ENCODE assay signal across 15 mouse cellular contexts in genomic region chr2:51941832-51942231, GRCm38 (mm10).
"Had no signal": no experiment of that assay in that cellular context is flagged by ENCODE, and none has a peak within 500 bp of the region (broad histone marks: within the 10 kb centered on the region; RNA-seq: fewer than 3 reads in every experiment).

No protein-coding gene starts in this region.

- H3K4me3 ChIP-seq: left cerebral cortex, adult 2 months; limb, embryonic 10.5 days; midbrain, embryonic 13.5 days; myocyte; neural tube, embryonic 15.5 days; stomach, embryonic 15.5 days had no signal

- H3K9me3 ChIP-seq: limb, embryonic 10.5 days; neural tube, embryonic 15.5 days; stomach, embryonic 15.5 days had no signal

- H3K9ac ChIP-seq: midbrain, embryonic 13.5 days; neural tube, embryonic 15.5 days; stomach, embryonic 15.5 days had no signal

- ATAC-seq: intestine, embryonic 16.5 days; midbrain, embryonic 13.5 days had no signal

- H3K4me2 ChIP-seq: midbrain, embryonic 13.5 days; neural tube, embryonic 15.5 days; stomach, embryonic 15.5 days had no signal

- DNase-seq: kidney, adult 2 months; kidney, postnatal 36 days; lung, adult 2 months; lung, postnatal 10 days; thymus, adult 2 months; thymus, postnatal 25 days had no signal

- H3K36me3 ChIP-seq: limb, embryonic 10.5 days; midbrain, embryonic 13.5 days; neural tube, embryonic 15.5 days; stomach, embryonic 15.5 days had no signal

- H3K4me1 ChIP-seq: limb, embryonic 10.5 days; midbrain, embryonic 13.5 days; neural tube, embryonic 15.5 days; stomach, embryonic 15.5 days had no signal

- H3K27ac ChIP-seq: kidney, postnatal 0 days; left cerebral cortex, adult 2 months; limb, embryonic 10.5 days; macrophage; midbrain, embryonic 13.5 days; neural tube, embryonic 15.5 days; stomach, embryonic 15.5 days had no signal

- H3K27me3 ChIP-seq: midbrain, embryonic 13.5 days; neural tube, embryonic 15.5 days; stomach, embryonic 15.5 days had no signal
